Mouse (Mus musculus) Patski (cell line): ENCODE data around the gene Gins3. TPM values are rescaled to one million over a fixed set of nuclear protein-coding genes. Genes with fewer than 3 reads are reported as not detected.

Source experiments
- ATAC-seq: fragments of 100-300 bp; one replicate; pipeline ENCODE4 v1.8.0; 2021
- CTCF ChIA-PET: fragments of 350-600 bp; sonication (Branson Sonifier 250); formaldehyde crosslinking; loops from one replicate; lab custom pipeline; 2022; ENCODE audit warnings: inconsistent platforms; lab: Charles Lee
- POLR2A ChIA-PET: fragments of 350-600 bp; sonication (Branson Sonifier 250); formaldehyde crosslinking; loops from one replicate; lab custom pipeline; 2022; ENCODE audit warnings: antibody characterized with exemption, inconsistent platforms; lab: Charles Lee
- DNase-seq: peaks from one replicate; pipeline ENCODE4 v3.0.0-alpha.2; 2011; ENCODE audit warnings: low read depth, low spot score
- H3K27me3 ChIP-seq: fragments of 371-371 bp; one replicate; pipeline ENCODE4 v1.5.1; 2021
- CTCF ChIP-seq: fragments of 100-300 bp; IDR thresholded peaks from one replicate; pipeline ENCODE4 v1.5.1; 2021
- in situ Hi-C: fragments of 300-500 bp; cut with MboI; formaldehyde crosslinking; loops from 3 replicates; pipeline ENCODE4 v1.11.1; 2018; ENCODE audit warnings: low pct_unique_long_range_greater_than_20kb, mixed read lengths
- polyA plus RNA-seq: library from polyadenylated mRNA; unstranded; gene quantifications from one replicate; pipeline ENCODE4 v1.2.3, GENCODE M21; 2021

Gins3 gene
- polyA plus RNA-seq, 1 experiment from 2014 or later = 5.8 TPM

- ChIA-PET CTCF (interaction anchor here (2.3 kb wide), 1 partner anchor 16 kb away, joined by 9 read pairs; no protein-coding TSS in a partner anchor), POLR2A (interaction anchor here (1.2 kb wide), 1 partner anchor 75 kb away, joined by 3 read pairs; no protein-coding TSS in a partner anchor)
- ATAC-seq (no peak), DNase-seq (no peak)
- TF ChIP-seq CTCF = no peak
- in situ Hi-C loops = no loop called here
- H3K27me3 ChIP-seq = peaks cover 3% of the 10 kb centered on the region
These were observed 11.7 kb downstream of the Gins3 start for GRCm38 (mm10) chr8:95644942-95645341.

GRCm38 (mm10) chr8:95648251-95648650, 15.0 kb downstream of the Gins3 start:
- no peak for TF ChIP-seq CTCF
- no peak for DNase-seq
- no peak for ATAC-seq
- POLR2A ChIA-PET = no interaction called here
- H3K27me3 ChIP-seq = peaks cover 3% of the 10 kb centered on the region
- in situ Hi-C loops = no loop called here
- CTCF ChIA-PET = no interaction called here

- in situ Hi-C loops = no loop called here
- no peak for DNase-seq
- ATAC-seq = no peak
- peaks cover 5% of the 10 kb centered on the region for H3K27me3 ChIP-seq
- no peak for TF ChIP-seq CTCF
- ChIA-PET CTCF (no interaction called here), POLR2A (no interaction called here)
These were observed 20.1 kb downstream of the Gins3 start for GRCm38 (mm10) chr8:95653351-95653750.

- in situ Hi-C loops = no loop called here
- POLR2A ChIA-PET = no interaction called here
- DNase-seq = no peak
- H3K27me3 ChIP-seq = peaks cover 2% of the 10 kb centered on the region
- CTCF ChIA-PET = interaction anchor here (1.0 to 1.1 kb wide), 2 partner anchors 34 to 51 kb away, joined by 3 read pairs; no protein-coding TSS in a partner anchor
- ATAC-seq = no peak
- no peak for TF ChIP-seq CTCF
These were observed 22.6 kb downstream of the Gins3 start for GRCm38 (mm10) chr8:95655831-95656230.

GRCm38 (mm10) chr8:95656316-95657002, 23.2 kb downstream of the Gins3 start:
- in situ Hi-C loops = no loop called here
- DNase-seq = no peak
- peaks cover 2% of the 10 kb centered on the region for H3K27me3 ChIP-seq
- ATAC-seq = no peak
- ChIA-PET CTCF (interaction anchor here (0.8 to 1.1 kb wide), 3 partner anchors 16 to 52 kb away, joined by 3 read pairs; no protein-coding TSS in a partner anchor), POLR2A (no interaction called here)
- no peak for TF ChIP-seq CTCF

- H3K27me3 ChIP-seq = peaks cover 2% of the 10 kb centered on the region
- no peak for DNase-seq
- no peak for TF ChIP-seq CTCF
- ChIA-PET CTCF (no interaction called here), POLR2A (no interaction called here)
- ATAC-seq = no peak
- in situ Hi-C loops = no loop called here
These were observed 24.3 kb downstream of the Gins3 start for GRCm38 (mm10) chr8:95657523-95657922.

- in situ Hi-C loops = no loop called here
- DNase-seq = no peak
- ATAC-seq = no peak
- peaks cover 2% of the 10 kb centered on the region for H3K27me3 ChIP-seq
- CTCF ChIA-PET = interaction anchor here (0.9 to 1.8 kb wide), 2 partner anchors 9 to 16 kb away, joined by 3 to 9 read pairs; no protein-coding TSS in a partner anchor
- no peak for TF ChIP-seq CTCF
- POLR2A ChIA-PET = no interaction called here
These were observed 27.2 kb downstream of the Gins3 start for GRCm38 (mm10) chr8:95660334-95660882.

GRCm38 (mm10) chr8:95661085-95661484, 27.8 kb downstream of the Gins3 start:
- DNase-seq = no peak
- no peak for ATAC-seq
- ChIA-PET CTCF (interaction anchor here (0.9 to 1.8 kb wide), 2 partner anchors 9 to 17 kb away, joined by 3 to 9 read pairs; no protein-coding TSS in a partner anchor), POLR2A (no interaction called here)
- in situ Hi-C loops = no loop called here
- no peak for TF ChIP-seq CTCF
- peaks cover 2% of the 10 kb centered on the region for H3K27me3 ChIP-seq

GRCm38 (mm10) chr8:95661575-95661974, 28.3 kb downstream of the Gins3 start:
- ATAC-seq = no peak
- no peak for TF ChIP-seq CTCF
- H3K27me3 ChIP-seq = peaks cover 2% of the 10 kb centered on the region
- POLR2A ChIA-PET = no interaction called here
- CTCF ChIA-PET = interaction anchor here (1.8 kb wide), 1 partner anchor 17 kb away, joined by 9 read pairs; no protein-coding TSS in a partner anchor
- no peak for DNase-seq
- in situ Hi-C loops = no loop called here

GRCm38 (mm10) chr8:95662885-95663598, 29.8 kb downstream of the Gins3 start:
- ATAC-seq (no peak), DNase-seq (no peak)
- ChIA-PET POLR2A (no interaction called here), CTCF (no interaction called here)
- peaks cover 2% of the 10 kb centered on the region for H3K27me3 ChIP-seq
- TF ChIP-seq CTCF = no peak
- in situ Hi-C loops = no loop called here
